ENCODE assay signal across 10 mouse cellular contexts in the genomic region with DNA sequence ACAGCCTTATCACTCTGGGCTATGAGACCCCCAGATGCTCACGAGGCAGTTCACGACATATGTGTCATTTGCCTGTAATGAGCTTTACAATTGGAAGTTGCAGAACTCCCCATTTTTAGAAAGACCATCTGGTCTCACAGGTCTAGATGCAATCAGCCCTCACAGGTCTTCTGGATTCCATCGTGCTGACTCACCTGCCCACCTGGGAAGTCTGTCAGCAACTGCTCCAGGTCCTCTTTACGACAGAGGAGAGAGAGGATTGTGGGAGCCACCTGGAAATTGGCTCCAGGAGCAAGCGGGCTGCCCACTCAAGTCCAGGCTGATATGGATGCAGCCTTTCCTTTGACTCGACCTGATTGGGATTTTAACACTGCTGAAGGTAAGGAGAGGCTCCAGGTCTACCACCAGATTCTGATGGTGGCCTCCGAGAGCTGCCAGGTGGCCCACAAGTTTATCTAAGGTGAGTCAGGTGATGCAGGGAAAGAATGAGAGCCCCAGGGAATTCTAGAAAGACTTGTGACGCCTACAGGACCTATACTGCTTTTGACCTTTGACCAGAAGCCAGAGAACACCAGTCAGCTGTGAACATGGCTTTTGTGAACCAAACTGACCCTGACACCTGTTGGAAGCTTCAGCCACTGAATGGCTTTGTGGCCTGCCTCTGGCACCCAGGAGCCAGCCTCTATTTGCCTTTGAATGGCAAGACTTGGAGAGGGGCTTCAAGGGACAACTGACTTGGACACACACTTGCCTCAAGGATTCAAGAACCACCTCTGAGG.
"Had no signal": no experiment of that assay in that cellular context is flagged by ENCODE, and none has a peak within 500 bp of the region (broad histone marks: within the 10 kb centered on the region; RNA-seq: fewer than 3 reads in every experiment).

No protein-coding gene starts in this region.

- H3K4me2 ChIP-seq: limb, embryonic 13.5 days; lung, embryonic 15.5 days; midbrain, embryonic 13.5 days had no signal

- H3K27me3 ChIP-seq: limb, embryonic 13.5 days; lung, embryonic 15.5 days; midbrain, embryonic 13.5 days had no signal

- DNase-seq: kidney, adult 9 months; kidney, postnatal 25 days; left cerebral cortex, postnatal 4 days; right cerebral cortex, adult 18-20 months; right cerebral cortex, postnatal 25 days; thymus, postnatal 36 days had no signal

- H3K27ac ChIP-seq: limb, embryonic 13.5 days; liver, embryonic 14.5 days; lung, embryonic 15.5 days; midbrain, embryonic 13.5 days had no signal

- H3K9me3 ChIP-seq: limb, embryonic 13.5 days; lung, embryonic 15.5 days; midbrain, embryonic 13.5 days had no signal

- H3K9ac ChIP-seq: limb, embryonic 13.5 days; liver, embryonic 14.5 days; lung, embryonic 15.5 days; midbrain, embryonic 13.5 days had no signal

- H3K4me3 ChIP-seq: limb, embryonic 13.5 days; lung, embryonic 15.5 days; midbrain, embryonic 13.5 days had no signal

- ATAC-seq: midbrain, embryonic 13.5 days had no signal

- H3K36me3 ChIP-seq: limb, embryonic 13.5 days; lung, embryonic 15.5 days; midbrain, embryonic 13.5 days had no signal
